Mouse (Mus musculus): Measurements from ENCODE around the gene Cit.
"Not testable (repeated sequence)": the region's sequence is repeated elsewhere in the genome, so short reads cannot be mapped to it uniquely, and the experiment has no call there.

- not testable (repeated sequence) for TF ChIP-seq POLR2A (IDR thresholded peaks at IDR 0.05; ENCODE audit: borderline replicate concordance, insufficient read depth, low read length); CTCF (IDR thresholded peaks at IDR 0.05; ENCODE audit: borderline replicate concordance, insufficient read depth, low read depth, low read length)
Observed at GRCm38 (mm10) chr5:115833806-115834205, 11.3 kb upstream of the Cit start.
